Mouse (Mus musculus) CH12.LX (cell line): Measurements from ENCODE around the gene Polr2g. TPM values are rescaled to one million over a fixed set of nuclear protein-coding genes. Genes with fewer than 3 reads are reported as not detected.

ENCODE experiments used
- DNase-seq: peaks from one replicate; pipeline ENCODE4 v3.0.0-alpha.2; 2013; ENCODE audit errors: extremely low read depth
- H3K27ac ChIP-seq: 2 replicates; pipeline ENCODE4 v1.5.1; 2012; ENCODE audit warnings: low read depth, mild to moderate bottlenecking, control low read depth, moderate library complexity; ENCODE audit not compliant: insufficient read depth
- H3K27me3 ChIP-seq: replicated peaks from 2 replicates; pipeline ENCODE3; 2012; ENCODE audit warnings: inconsistent platforms
- H3K36me3 ChIP-seq, 2 experiments: replicated peaks in 1 of 2; 2 replicates each; pipeline versions ENCODE3 to v1.6.1; 2012; ENCODE audit warnings: inconsistent platforms in 1 of 2, low read length in 1 of 2, mild to moderate bottlenecking in 1 of 2, mixed read lengths in 1 of 2, moderate library complexity in 1 of 2; ENCODE audit not compliant: control insufficient read depth in 1 of 2, insufficient read depth in 1 of 2
- H3K4me1 ChIP-seq, 2 experiments: 2 replicates each; pipeline ENCODE4 v1.6.1; 2012; ENCODE audit warnings: inconsistent platforms in 1 of 2, moderate library complexity in 1 of 2; ENCODE audit not compliant: insufficient read depth in 2 of 2, control insufficient read depth in 1 of 2
- H3K4me2 ChIP-seq: 2 replicates; pipeline ENCODE4 v1.6.1; 2012; ENCODE audit warnings: low read depth, mild to moderate bottlenecking, control low read depth; ENCODE audit not compliant: poor library complexity, insufficient read depth, severe bottlenecking
- H3K4me3 ChIP-seq, 3 experiments: fragments of 150-350 bp in 1 of 3; sonication (generic) in 1 of 3; replicated peaks in 1 of 3; 2 replicates each; pipeline versions ENCODE3 to v1.5.1; 2011 to 2012; ENCODE audit warnings: low read depth in 2 of 3, low read length in 2 of 3, mild to moderate bottlenecking in 2 of 3, moderate library complexity in 2 of 3, control low read depth in 1 of 3, improper control_type of control experiment in 1 of 3, inconsistent platforms in 1 of 3, mixed read lengths in 1 of 3; ENCODE audit not compliant: poor library complexity in 1 of 3
- H3K79me2 ChIP-seq: replicated peaks from 2 replicates; pipeline ENCODE4 v1.6.1; 2012; ENCODE audit warnings: mild to moderate bottlenecking, moderate library complexity; ENCODE audit not compliant: control insufficient read depth, poor library complexity, insufficient read depth, severe bottlenecking; ENCODE audit errors: extremely low read depth
- H3K9ac ChIP-seq: 2 replicates; pipeline ENCODE4 v1.6.1; 2012; ENCODE audit warnings: low read depth, mild to moderate bottlenecking, control low read depth, moderate library complexity; ENCODE audit not compliant: insufficient read depth
- H3K9me3 ChIP-seq: replicated peaks from 2 replicates; pipeline ENCODE3; 2012; ENCODE audit warnings: low read length, inconsistent platforms, mixed read lengths
- CTCF ChIP-seq, 2 experiments: IDR thresholded peaks in 1 of 2; conservative IDR thresholded peaks in 1 of 2; 2 replicates each; pipeline ENCODE4 v1.5.1; 2011 to 2012; ENCODE audit warnings: low read depth in 2 of 2, low read length in 2 of 2, improper control_type of control experiment in 1 of 2, inconsistent platforms in 1 of 2, mild to moderate bottlenecking in 1 of 2, moderate library complexity in 1 of 2
- E2F4 ChIP-seq: IDR thresholded peaks from 2 replicates; pipeline ENCODE4 v1.6.1; 2011; ENCODE audit warnings: low read depth, low read length, improper control_type of control experiment; ENCODE audit not compliant: insufficient replicate concordance
- ELF1 ChIP-seq: IDR thresholded peaks from 2 replicates; pipeline ENCODE4 v1.6.1; 2014; ENCODE audit warnings: low read depth, mild to moderate bottlenecking, inconsistent platforms, low read length, improper control_type of control experiment
- EP300 ChIP-seq: IDR thresholded peaks from 2 replicates; pipeline ENCODE4 v1.6.1; 2011; ENCODE audit warnings: low read length, improper control_type of control experiment
- ETS1 ChIP-seq: conservative IDR thresholded peaks from 2 replicates; pipeline ENCODE4 v1.6.1; 2012; ENCODE audit warnings: low read depth, mild to moderate bottlenecking, inconsistent platforms, low read length, improper control_type of control experiment, moderate library complexity
- GABPA ChIP-seq: IDR thresholded peaks from 2 replicates; pipeline ENCODE4 v1.6.1; 2012; ENCODE audit warnings: low read depth, low read length, improper control_type of control experiment, inconsistent platforms; ENCODE audit not compliant: insufficient replicate concordance
- IRF4 ChIP-seq: IDR thresholded peaks from 2 replicates; pipeline ENCODE4 v1.6.1; 2014; ENCODE audit warnings: low read depth, mild to moderate bottlenecking, inconsistent platforms, low read length, improper control_type of control experiment
- JUND ChIP-seq: conservative IDR thresholded peaks from 2 replicates; pipeline ENCODE4 v1.6.1; 2011; ENCODE audit warnings: low read depth, low read length, improper control_type of control experiment
- KAT2A ChIP-seq: IDR thresholded peaks from 2 replicates; pipeline ENCODE4 v1.6.1; 2012; ENCODE audit warnings: low read length, improper control_type of control experiment, inconsistent platforms; ENCODE audit not compliant: insufficient replicate concordance
- MAFK ChIP-seq: IDR thresholded peaks from 2 replicates; pipeline ENCODE4 v1.6.1; 2011; ENCODE audit warnings: low read length, improper control_type of control experiment; ENCODE audit not compliant: insufficient replicate concordance
- MAX ChIP-seq: IDR thresholded peaks from 2 replicates; pipeline ENCODE4 v1.6.1; 2011; ENCODE audit warnings: low read length, improper control_type of control experiment
- MEF2A ChIP-seq: IDR thresholded peaks from 2 replicates; pipeline ENCODE4 v1.6.1; 2014; ENCODE audit warnings: low read depth, mild to moderate bottlenecking, inconsistent platforms, low read length, improper control_type of control experiment, borderline replicate concordance
- MYC ChIP-seq: IDR thresholded peaks from 2 replicates; pipeline ENCODE4 v1.6.1; 2011; ENCODE audit warnings: low read depth, mild to moderate bottlenecking, improper control_type of control experiment, low read length
- NRF1 ChIP-seq: IDR thresholded peaks from 2 replicates; pipeline ENCODE4 v1.6.1; 2014; ENCODE audit warnings: low read depth, mild to moderate bottlenecking, inconsistent platforms, low read length, improper control_type of control experiment, moderate library complexity
- POLR2A ChIP-seq: IDR thresholded peaks from 2 replicates; pipeline ENCODE4 v1.6.1; 2011; ENCODE audit warnings: low read depth, mild to moderate bottlenecking, improper control_type of control experiment, low read length
- RAD21 ChIP-seq: IDR thresholded peaks from 2 replicates; pipeline ENCODE4 v1.6.1; 2011; ENCODE audit warnings: low read depth, mild to moderate bottlenecking, low read length, improper control_type of control experiment, moderate library complexity
- RCOR1 ChIP-seq: conservative IDR thresholded peaks from 2 replicates; pipeline ENCODE4 v1.6.1; 2012; ENCODE audit warnings: low read depth, mild to moderate bottlenecking, inconsistent platforms, low read length, improper control_type of control experiment
- SIN3A ChIP-seq: IDR thresholded peaks from 2 replicates; pipeline ENCODE4 v1.6.1; 2012; ENCODE audit warnings: low read length, improper control_type of control experiment, inconsistent platforms
- SMC3 ChIP-seq: IDR thresholded peaks from 2 replicates; pipeline ENCODE4 v1.6.1; 2011; ENCODE audit warnings: low read depth, low read length, improper control_type of control experiment
- TBP ChIP-seq: conservative IDR thresholded peaks from 2 replicates; pipeline ENCODE4 v1.6.1; 2011; ENCODE audit warnings: low read depth, low read length, improper control_type of control experiment
- UBTF ChIP-seq: IDR thresholded peaks from 2 replicates; pipeline ENCODE4 v1.6.1; 2012; ENCODE audit warnings: low read depth, mild to moderate bottlenecking, inconsistent platforms, low read length, improper control_type of control experiment, moderate library complexity
- ZMIZ1 ChIP-seq: IDR thresholded peaks from 2 replicates; pipeline ENCODE4 v1.6.1; 2012; ENCODE audit warnings: low read depth, mild to moderate bottlenecking, inconsistent platforms, low read length, improper control_type of control experiment
- ZNF384 ChIP-seq: IDR thresholded peaks from 2 replicates; pipeline ENCODE4 v1.6.1; 2012; ENCODE audit warnings: low read depth, low read length, improper control_type of control experiment, inconsistent platforms
- dilution Hi-C: fragments of 300-500 bp; cut with MboI; formaldehyde crosslinking; loops from 2 replicates; pipeline ENCODE4 v1.14.3; 2020; ENCODE audit warnings: low sequenced_read_pairs; ENCODE audit not compliant: extremely low pct_unique_long_range_greater_than_20kb, extremely low pct_ligation_motif_present
- in situ Hi-C: fragments of 300-500 bp; cut with MboI; formaldehyde crosslinking; loops from 3 replicates; pipeline ENCODE4 v1.14.3; 2019; ENCODE audit warnings: low sequenced_read_pairs, low pct_ligation_motif_present, low pct_unique_long_range_greater_than_20kb, mixed read lengths
- polyA plus RNA-seq: library from polyadenylated mRNA; unstranded; fragments of >175 nt; gene quantifications from 2 replicates; pipeline ENCODE4 v1.2.1, GENCODE M21; 2012; ENCODE audit warnings: low read depth; ENCODE audit not compliant: insufficient read length
- total RNA-seq, 2 experiments: library from RNA; depleted of rRNA; stranded (reverse); fragments of 300-350 nt in 1 of 2; fragments of >200 nt in 1 of 2; gene quantifications; 2 replicates each; pipeline ENCODE4 v1.2.3; 2012 to 2014

Polr2g gene
- total and polyA plus RNA-seq, 3 experiments = 148 to 173 (median 157) TPM

DNA sequence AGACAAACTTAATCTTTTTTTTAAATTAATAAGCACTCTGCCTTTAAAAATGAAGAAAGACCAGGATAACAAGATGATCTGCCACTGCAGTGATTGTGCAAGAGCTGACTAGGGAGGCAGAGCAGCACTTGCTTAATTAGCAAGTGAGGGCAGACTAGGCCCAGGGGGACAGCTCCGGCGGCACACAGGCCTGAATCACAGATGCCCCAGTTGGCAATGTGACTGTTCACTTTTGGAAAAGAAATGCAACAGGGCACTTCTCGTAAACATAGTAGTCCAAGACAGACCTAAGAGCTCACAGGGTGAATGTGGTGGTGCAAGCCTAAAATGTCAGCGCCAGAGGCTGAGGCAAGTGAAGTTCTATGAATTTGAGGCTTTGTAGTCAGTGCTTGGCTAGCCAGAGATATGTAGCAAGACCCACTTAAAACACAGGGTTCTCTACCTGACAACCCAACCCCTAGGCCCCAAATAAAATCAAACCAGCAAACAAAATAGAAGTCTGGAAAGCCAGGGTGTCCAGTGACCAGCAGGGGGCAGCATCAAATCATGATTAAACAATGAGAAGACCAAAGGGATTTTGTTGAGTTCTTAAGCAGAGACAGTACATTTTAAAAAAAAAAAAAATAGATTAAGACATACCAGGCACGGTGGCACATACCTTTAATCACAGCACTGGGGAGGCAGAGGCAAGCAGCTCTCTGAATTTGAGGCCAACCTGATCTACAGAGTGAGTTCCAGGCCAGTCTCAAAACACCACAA, 46.2 kb upstream of the Polr2g start:
- H3K36me3 ChIP-seq = peaks cover 42 to 77% of the 10 kb centered on the region in 2 experiments

GRCm38 (mm10) chr19:8842961-8843360, 44.6 kb upstream of the Polr2g start:
- peaks cover 20% of the 10 kb centered on the region for H3K79me2 ChIP-seq
- H3K4me1 ChIP-seq = peaks cover 9 to 31% of the 10 kb centered on the region in 2 experiments
- dilution Hi-C loops (no loop called here), in situ Hi-C loops (loop anchor here (25.0 kb wide), 1 partner anchor 1019 kb away; no protein-coding TSS in a partner anchor)
- no peak for TF ChIP-seq POLR2A
- no peak for TF ChIP-seq IRF4
- no peak overlapping the region for H3K27ac ChIP-seq
- H3K4me3 ChIP-seq = no peak overlapping the region
- H3K27me3 ChIP-seq = no peaks in the 10 kb centered on the region
- DNase-seq = no peak
- H3K36me3 ChIP-seq = peaks cover 36 to 66% of the 10 kb centered on the region in 2 experiments
- H3K4me2 ChIP-seq = no peak overlapping the region
- no peaks in the 10 kb centered on the region for H3K9me3 ChIP-seq
- H3K9ac ChIP-seq = no peak overlapping the region

More for the DNA sequence above, 46.2 kb upstream of the Polr2g start:
- Histone ChIP-seq H3K27me3 (no peaks in the 10 kb centered on the region), H3K4me1 (peaks cover 6 to 18% of the 10 kb centered on the region in 2 experiments), H3K9ac (no peak overlapping the region), H3K79me2 (peaks cover 15% of the 10 kb centered on the region), H3K4me2 (no peak overlapping the region), H3K9me3 (no peaks in the 10 kb centered on the region), H3K4me3 (no peak overlapping the region), H3K27ac (no peak overlapping the region)
- TF ChIP-seq SMC3 (peak; percentile 57), CTCF (conservative IDR thresholded peaks at IDR 0.05 in 1 of 2, IDR thresholded peaks at IDR 0.05 in 1 of 2; ENCODE audit: low read depth in 2 of 2, low read length in 2 of 2) (peak; percentile 65 to 79; a peak in 3 of 4 replicates), MAFK (no peak), RAD21 (peak; percentile 63), ZNF384 (peak; percentile 80)
- dilution Hi-C loops = no loop called here
- DNase-seq = peak; percentile 75
- in situ Hi-C loops = loop anchor here (25.0 kb wide), 1 partner anchor 1018 kb away; no protein-coding TSS in a partner anchor

GRCm38 (mm10) chr19:8841012-8841411, 42.6 kb upstream of the Polr2g start:
- dilution Hi-C loops = no loop called here
- Histone ChIP-seq H3K9me3 (no peaks in the 10 kb centered on the region), H3K4me2 (peak overlapping the region; percentile 96), H3K9ac (peak overlapping the region; percentile 75)
- no peak for DNase-seq
- TF ChIP-seq ZMIZ1 (no peak), E2F4 (no peak), ELF1 (no peak), RCOR1 (no peak), MEF2A (no peak), MYC (no peak), NRF1 (no peak), TBP (no peak), ZNF384 (no peak), ETS1 (no peak), JUND (no peak), POLR2A (no peak), EP300 (no peak), KAT2A (no peak), GABPA (no peak), MAX (no peak), SIN3A (no peak), UBTF (no peak), MAFK (no peak)
- TF ChIP-seq, all 38 proteins: peak for 0
- Histone ChIP-seq H3K4me1 (peaks cover 11 to 38% of the 10 kb centered on the region in 2 experiments), H3K79me2 (peaks cover 20% of the 10 kb centered on the region), H3K27me3 (no peaks in the 10 kb centered on the region), H3K27ac (no peak overlapping the region), H3K36me3 (peaks cover 16 to 50% of the 10 kb centered on the region in 2 experiments), H3K4me3 (peak overlapping the region; percentile 54 to 81 (median 65))
- in situ Hi-C loops = loop anchor here (25.0 kb wide), 1 partner anchor 1021 kb away; no protein-coding TSS in a partner anchor
